Mouse (Mus musculus) embryonic facial prominence, embryonic 14.5 days (tissue): Measurements from ENCODE around the gene Hcst. TPM values are rescaled to one million over a fixed set of nuclear protein-coding genes. Genes with fewer than 3 reads are reported as not detected.

Experiments
- ATAC-seq: fragments of 200-750 bp; cut with Nextera tagmentation; 2 replicates; pipeline ENCODE4 v1.8.0; 2017; ENCODE audit warnings: low read depth, moderate number of reproducible peaks, moderate TSS enrichment
- DNase-seq: peaks from one replicate; pipeline ENCODE4 v3.0.0-alpha.2; 2015; ENCODE audit warnings: low spot score
- H3K27ac ChIP-seq: fragments of 300-500 bp; sonication (generic); replicated peaks from 2 replicates; pipeline ENCODE4 v1.5.1; 2014; ENCODE audit warnings: low read depth, mild to moderate bottlenecking, low read length, moderate library complexity
- H3K27me3 ChIP-seq: fragments of 300-500 bp; sonication (generic); replicated peaks from 2 replicates; pipeline ENCODE4 v1.6.1; 2014; ENCODE audit warnings: low read length; ENCODE audit not compliant: control insufficient read depth, insufficient read depth
- H3K36me3 ChIP-seq: fragments of 300-500 bp; sonication (generic); 2 replicates; pipeline ENCODE4 v1.6.1; 2014; ENCODE audit warnings: low read length, mixed read lengths; ENCODE audit not compliant: control insufficient read depth, insufficient read depth
- H3K4me1 ChIP-seq: fragments of 300-500 bp; sonication (generic); 2 replicates; pipeline ENCODE4 v1.6.1; 2014; ENCODE audit warnings: antibody characterized with exemption, low read length; ENCODE audit not compliant: control insufficient read depth, insufficient read depth
- H3K4me2 ChIP-seq: fragments of 300-500 bp; sonication (generic); 2 replicates; pipeline ENCODE4 v1.6.1; 2014; ENCODE audit warnings: low read depth, mild to moderate bottlenecking, low read length, moderate library complexity, mixed read lengths
- H3K4me3 ChIP-seq: fragments of 300-500 bp; sonication (generic); 2 replicates; pipeline ENCODE4 v1.5.1; 2014; ENCODE audit warnings: low read depth, mild to moderate bottlenecking, low read length
- H3K9ac ChIP-seq: fragments of 300-500 bp; sonication (generic); 2 replicates; pipeline ENCODE4 v1.6.1; 2014; ENCODE audit warnings: low read depth, mild to moderate bottlenecking, low read length, moderate library complexity, mixed read lengths
- H3K9me3 ChIP-seq: fragments of 300-500 bp; sonication (generic); 2 replicates; pipeline ENCODE4 v1.6.1; 2016; ENCODE audit warnings: low read length; ENCODE audit not compliant: control insufficient read depth
- WGBS: fragments of 180-500 bp; shearing (Covaris S2); extraction: QIAGEN DNeasy Blood & Tissue Kit; methylation state at CpG from one replicate; pipeline ENCODE4 v1.1.7; 2014; 5-methylcytosine and 5-hydroxymethylcytosine counted together
- polyA plus RNA-seq: library from polyadenylated mRNA; unstranded; fragments of >200 nt; fragmentation: Nextera tagmentation; extraction: Ambion mirVana; gene quantifications from 2 replicates; pipeline ENCODE4 v1.2.1, GENCODE M21; 2014

Gene Hcst
- polyA plus RNA-seq, 1 experiment from 2014 or later, result 2.4 TPM

DNA sequence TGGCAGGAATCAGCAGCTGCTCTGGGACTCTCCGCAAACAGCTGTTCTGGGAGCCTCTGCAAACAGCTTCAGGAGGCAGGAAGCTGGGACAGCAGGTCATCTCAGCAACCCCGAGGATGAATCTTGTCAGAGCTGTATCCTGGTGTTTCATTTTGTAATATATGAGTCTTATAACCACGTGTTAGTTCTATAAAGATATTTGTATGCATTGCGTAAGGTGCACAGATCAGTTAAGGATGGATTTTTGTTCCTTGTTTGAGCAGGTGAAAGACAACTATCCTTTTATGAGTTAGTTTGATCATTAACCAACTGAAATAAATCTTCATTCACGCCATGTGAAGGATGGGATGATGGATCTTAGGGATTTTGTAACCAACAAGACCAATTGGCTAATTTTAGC, 39.6 kb downstream of the Hcst start:
- Histone ChIP-seq H3K9me3 (no peaks in the 10 kb centered on the region), H3K4me1 (no peaks in the 10 kb centered on the region), H3K9ac (no peak overlapping the region), H3K4me3 (no peak overlapping the region), H3K36me3 (no peaks in the 10 kb centered on the region), H3K4me2 (no peak overlapping the region), H3K27me3 (no peaks in the 10 kb centered on the region), H3K27ac (no peak overlapping the region)
- 65% methylated on average over 5 of the region's 5 CpGs for WGBS
- DNase-seq (no peak), ATAC-seq (no peak)

DNA sequence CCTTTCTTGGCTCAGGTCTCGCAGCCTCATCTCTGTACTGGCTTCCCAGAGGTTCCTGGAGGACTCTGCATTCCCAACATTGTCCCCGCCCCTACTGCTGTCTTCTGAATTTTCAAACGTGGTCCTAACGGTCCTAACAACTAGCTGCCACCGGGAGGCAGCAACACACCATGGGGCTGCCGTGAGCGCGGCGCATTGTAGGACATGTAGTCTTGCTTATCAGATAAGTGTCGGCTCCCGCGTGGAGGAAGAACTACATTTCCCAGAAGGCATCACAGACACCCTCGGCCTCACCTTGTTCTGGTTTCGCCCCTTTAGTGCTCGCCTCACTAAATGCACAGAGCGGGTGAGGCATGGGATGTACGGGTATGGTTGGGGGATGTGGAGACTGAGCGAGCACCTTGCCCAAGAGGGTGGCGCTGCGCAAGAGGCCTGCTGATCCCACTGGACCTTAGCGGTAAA, 46.1 kb downstream of the Hcst start:
- H3K9ac ChIP-seq, result peak overlapping the region; percentile 66
- peak; percentile 99 for DNase-seq
- WGBS, result under 1% methylated on average over 21 of the region's 21 CpGs

More for the DNA sequence above, 46.1 kb downstream of the Hcst start:
- peak; percentile 100 for ATAC-seq
- Histone ChIP-seq H3K4me3 (peak overlapping the region; percentile 52), H3K9me3 (no peaks in the 10 kb centered on the region), H3K27me3 (no peaks in the 10 kb centered on the region), H3K36me3 (no peaks in the 10 kb centered on the region), H3K27ac (peak overlapping the region; percentile 52; the same call in 1 of the 2 replicates), H3K4me2 (peak overlapping the region; percentile 66), H3K4me1 (no peaks in the 10 kb centered on the region)

Other genes starting within 250 kb of the Hcst start
- 7.4 and 17.0 TPM in 2 replicates for gene Cox7a1, start 235.7 kb downstream of the Hcst start, polyA plus RNA-seq
- gene Capns1, start 221.0 kb downstream of the Hcst start, polyA plus RNA-seq, result 96.4 and 107 TPM in 2 replicates
- 172 and 180 TPM in 2 replicates for gene Polr2i, start 187.9 kb downstream of the Hcst start, polyA plus RNA-seq
- 166 and 169 TPM in 2 replicates for gene Tbcb, start 187.6 kb downstream of the Hcst start, polyA plus RNA-seq
- gene Ovol3, start 184.1 kb downstream of the Hcst start, polyA plus RNA-seq, result 1.1 and 1.4 TPM in 2 replicates
- 0.22 and 0.28 TPM in 2 replicates for gene Thap8, start 139.8 kb downstream of the Hcst start, polyA plus RNA-seq
- gene Wdr62, start 139.4 kb downstream of the Hcst start, polyA plus RNA-seq, result 7.5 and 7.7 TPM in 2 replicates
- 51.8 and 58.1 TPM in 2 replicates for gene Clip3, start 128.1 kb downstream of the Hcst start, polyA plus RNA-seq
- gene Alkbh6, start 111.1 kb downstream of the Hcst start, polyA plus RNA-seq, result 69.4 and 72.3 TPM in 2 replicates
- 25.4 and 35.4 TPM in 2 replicates for gene Syne4, start 105.0 kb downstream of the Hcst start, polyA plus RNA-seq
- gene E130208F15Rik, start 98.1 kb downstream of the Hcst start, polyA plus RNA-seq, result not detected in 2 replicates
- gene Sdhaf1, start 96.0 kb downstream of the Hcst start, polyA plus RNA-seq, result 18.8 and 19.5 TPM in 2 replicates
- gene Lrfn3, start 57.1 kb downstream of the Hcst start, polyA plus RNA-seq, result 4.2 and 4.7 TPM in 2 replicates
- gene Tyrobp, start 6.1 kb downstream of the Hcst start, polyA plus RNA-seq, result 82.9 and 97.0 TPM in 2 replicates
- 1.0 and 2.0 TPM in 2 replicates for gene Nfkbid, start 1.9 kb upstream of the Hcst start, polyA plus RNA-seq
- 51.0 and 53.6 TPM in 2 replicates for gene Aplp1, start 25.7 kb upstream of the Hcst start, polyA plus RNA-seq
- gene Kirrel2, start 37.8 kb upstream of the Hcst start, polyA plus RNA-seq, result 0.45 and 0.82 TPM in 2 replicates
- gene Nphs1, start 38.5 kb upstream of the Hcst start, polyA plus RNA-seq, result 0.22 and 0.35 TPM in 2 replicates
- not detected in 2 replicates for gene Prodh2, start 73.8 kb upstream of the Hcst start, polyA plus RNA-seq
- 9.7 and 10.9 TPM in 2 replicates for gene Arhgap33, start 115.2 kb upstream of the Hcst start, polyA plus RNA-seq
- 16.8 and 20.4 TPM in 2 replicates for gene Hspb6, start 132.3 kb upstream of the Hcst start, polyA plus RNA-seq
- 8.1 and 9.9 TPM in 2 replicates for gene Proser3, start 132.4 kb upstream of the Hcst start, polyA plus RNA-seq
- 45.7 and 50.5 TPM in 2 replicates for gene Lin37, start 140.0 kb upstream of the Hcst start, polyA plus RNA-seq
- gene U2af1l4, start 143.4 kb upstream of the Hcst start, polyA plus RNA-seq, result 85.4 and 88.0 TPM in 2 replicates
- gene Gm49396, start 143.5 kb upstream of the Hcst start, polyA plus RNA-seq, result 4.7 and 5.1 TPM in 2 replicates
- gene Psenen, start 143.8 kb upstream of the Hcst start, polyA plus RNA-seq, result 108 and 113 TPM in 2 replicates
- 2.1 and 2.9 TPM in 2 replicates for gene Igflr1, start 145.6 kb upstream of the Hcst start, polyA plus RNA-seq
- gene Kmt2b, start 168.9 kb upstream of the Hcst start, polyA plus RNA-seq, result 11.7 and 13.3 TPM in 2 replicates
- 0.26 and 0.45 TPM in 2 replicates for gene Zbtb32, start 179.1 kb upstream of the Hcst start, polyA plus RNA-seq
- gene Upk1a, start 193.0 kb upstream of the Hcst start, polyA plus RNA-seq, result 0.39 and 0.47 TPM in 2 replicates
- gene Cox6b1, start 206.3 kb upstream of the Hcst start, polyA plus RNA-seq, result 860 and 1,015 TPM in 2 replicates
- gene Etv2, start 216.0 kb upstream of the Hcst start, polyA plus RNA-seq, result not detected in 2 replicates
- gene Rbm42, start 230.5 kb upstream of the Hcst start, polyA plus RNA-seq, result 93.1 and 106 TPM in 2 replicates
- gene Haus5, start 245.1 kb upstream of the Hcst start, polyA plus RNA-seq, result 30.7 and 35.0 TPM in 2 replicates